Mouse (Mus musculus): Measurements from ENCODE around the gene Rnf181.

Rnf181 gene

GRCm38 (mm10) chr6:72366844-72367443 lies at the start of gene Rnf181:
Rnf181 (minus strand) TSS chr6:72366956.
- no peak for DNase-seq

GRCm38 (mm10) chr6:72415964-72416772 lies 49.4 kb upstream of the Rnf181 start:
- no peak for DNase-seq

GRCm38 (mm10) chr6:72415181-72415580 lies 48.4 kb upstream of the Rnf181 start:
- no peak for DNase-seq

- DNase-seq, result peak; percentile 100
These were observed 47.5 kb upstream of the Rnf181 start, which contains the start of gene Ggcx for GRCm38 (mm10) chr6:72414076-72414756. Ggcx (plus strand) TSS chr6:72414308.

GRCm38 (mm10) chr6:72410518-72410917 lies 43.8 kb upstream of the Rnf181 start:
- no peak for DNase-seq

- no peak for DNase-seq
These were observed 43.2 kb upstream of the Rnf181 start for GRCm38 (mm10) chr6:72410003-72410402.

GRCm38 (mm10) chr6:72409567-72409966 lies 42.8 kb upstream of the Rnf181 start:
- DNase-seq, result no peak

GRCm38 (mm10) chr6:72407119-72407518 lies 40.4 kb upstream of the Rnf181 start:
- peak; percentile 95 for DNase-seq

GRCm38 (mm10) chr6:72405356-72405755 lies 38.6 kb upstream of the Rnf181 start:
- DNase-seq, result no peak

GRCm38 (mm10) chr6:72401875-72402274 lies 35.1 kb upstream of the Rnf181 start:
- peak; percentile 96 for DNase-seq

- DNase-seq, result no peak
These were observed 33.2 kb upstream of the Rnf181 start for GRCm38 (mm10) chr6:72399967-72400366.

- no peak for DNase-seq
These were observed 30.1 kb upstream of the Rnf181 start for GRCm38 (mm10) chr6:72396837-72397251.

- no peak for DNase-seq
These were observed 25.6 kb upstream of the Rnf181 start for GRCm38 (mm10) chr6:72392341-72392740.

- peak; percentile 99 for DNase-seq
These were observed 24.2 kb upstream of the Rnf181 start for GRCm38 (mm10) chr6:72390795-72391521.

GRCm38 (mm10) chr6:72389941-72390771 lies 23.4 kb upstream of the Rnf181 start, which contains the start of gene Vamp8:
Vamp8 (minus strand) TSS chr6:72390703.
- peak; percentile 99 for DNase-seq

- no peak for DNase-seq
These were observed 22.8 kb upstream of the Rnf181 start for GRCm38 (mm10) chr6:72389471-72389940.

- no peak for DNase-seq
These were observed 22.1 kb upstream of the Rnf181 start for GRCm38 (mm10) chr6:72388791-72389329.

- no peak for DNase-seq
These were observed 21.5 kb upstream of the Rnf181 start for GRCm38 (mm10) chr6:72388266-72388665.

GRCm38 (mm10) chr6:72387816-72388215 lies 21.1 kb upstream of the Rnf181 start:
- no peak for DNase-seq

GRCm38 (mm10) chr6:72386561-72386960 lies 19.8 kb upstream of the Rnf181 start:
- no peak for DNase-seq

GRCm38 (mm10) chr6:72385258-72385657 lies 18.5 kb upstream of the Rnf181 start:
- no peak for DNase-seq

- no peak for DNase-seq
These were observed 17.2 kb upstream of the Rnf181 start for GRCm38 (mm10) chr6:72383952-72384351.

Data from heart, adult 11 months (tissue).